Mouse (Mus musculus) small intestine, adult 2 months (tissue): ENCODE measurements around the gene Dmtf1.

Experiments
- CTCF ChIP-seq: fragments of 200-500 bp; IDR thresholded peaks from 2 replicates; pipeline ENCODE4 v1.5.1; 2012; ENCODE audit warnings: low read depth, mild to moderate bottlenecking, control low read depth, inconsistent platforms, low read length, moderate library complexity, mixed read lengths; ENCODE audit not compliant: insufficient replicate concordance, insufficient read length; ENCODE audit errors: extremely low read depth
- POLR2A ChIP-seq: fragments of 200-500 bp; IDR thresholded peaks from 2 replicates; pipeline ENCODE4 v1.6.1; 2012; ENCODE audit warnings: low read depth, mild to moderate bottlenecking, control low read depth, inconsistent platforms, low read length, moderate library complexity

GRCm38 (mm10) chr5:9086924-9087719 is 74.5 kb downstream of the Dmtf1 start:
- no peak for TF ChIP-seq POLR2A
- TF ChIP-seq CTCF, result no peak
